Mouse (Mus musculus): ENCODE measurements around the gene Trim25. TPM values are rescaled to one million over a fixed set of nuclear protein-coding genes. Genes with fewer than 3 reads are reported as not detected.

The Trim25 gene
- total and polyA plus RNA-seq, 3 experiments, result 6.1 to 41.2 (median 19.5) TPM

GRCm38 (mm10) chr11:88989530-88989929, 9.6 kb upstream of the Trim25 start:
- DNase-seq (ENCODE audit: extremely low read depth), result peak; percentile 57
- Histone ChIP-seq H3K9me3 (replicated peaks; ENCODE audit: low read length) (no peaks in the 10 kb centered on the region), H3K36me3 (replicated peaks in 1 of 2; ENCODE audit: control insufficient read depth in 1 of 2, insufficient read depth in 1 of 2, low read length in 1 of 2) (peaks cover 19 to 60% of the 10 kb centered on the region in 2 experiments), H3K27ac (ENCODE audit: insufficient read depth, low read depth) (no peak overlapping the region), H3K4me3 (replicated peaks in 1 of 3; ENCODE audit: low read depth in 2 of 3, low read length in 2 of 3, poor library complexity in 1 of 3) (no peak overlapping the region), H3K9ac (ENCODE audit: insufficient read depth, low read depth) (no peak overlapping the region), H3K27me3 (replicated peaks) (no peaks in the 10 kb centered on the region), H3K4me1 (ENCODE audit: control insufficient read depth in 1 of 2, insufficient read depth in 2 of 2) (peaks cover 5 to 33% of the 10 kb centered on the region in 2 experiments; a peak in 2 of 4 replicates), H3K79me2 (replicated peaks; ENCODE audit: control insufficient read depth, extremely low read depth, insufficient read depth, poor library complexity, severe bottlenecking) (no peaks in the 10 kb centered on the region), H3K4me2 (ENCODE audit: insufficient read depth, low read depth, poor library complexity, severe bottlenecking) (no peak overlapping the region)
- dilution Hi-C loops (cut with MboI; ENCODE audit: extremely low pct_ligation_motif_present, extremely low pct_unique_long_range_greater_than_20kb, low sequenced_read_pairs), result no loop called here
- TF ChIP-seq EP300 (IDR thresholded peaks at IDR 0.05; ENCODE audit: low read length) (no peak), CTCF (conservative IDR thresholded peaks at IDR 0.05 in 1 of 2, IDR thresholded peaks at IDR 0.05 in 1 of 2; ENCODE audit: low read depth in 2 of 2, low read length in 2 of 2) (peak; percentile 35 to 89; a peak in 3 of 4 replicates), IRF4 (IDR thresholded peaks at IDR 0.05; ENCODE audit: low read depth, low read length) (peak; percentile 32; the same call in 1 of the 2 replicates), HCFC1 (IDR thresholded peaks at IDR 0.05; ENCODE audit: low read depth, low read length) (no peak), SMC3 (IDR thresholded peaks at IDR 0.05; ENCODE audit: low read depth, low read length) (peak; percentile 63), RAD21 (IDR thresholded peaks at IDR 0.05; ENCODE audit: low read depth, low read length) (peak; percentile 82), JUND (conservative IDR thresholded peaks at IDR 0.05; ENCODE audit: low read depth, low read length) (0 out of 2 replicates have a peak, but pooled peaks have one; percentile 27)
- in situ Hi-C loops (cut with MboI; ENCODE audit: low pct_ligation_motif_present, low pct_unique_long_range_greater_than_20kb, low sequenced_read_pairs), result loop anchor here (10.0 kb wide), 1 partner anchor 45 kb away; no protein-coding TSS in a partner anchor

- Histone ChIP-seq H3K27ac (ENCODE audit: insufficient read depth, low read depth) (no peak overlapping the region), H3K27me3 (replicated peaks) (no peaks in the 10 kb centered on the region), H3K36me3 (replicated peaks in 1 of 2; ENCODE audit: control insufficient read depth in 1 of 2, insufficient read depth in 1 of 2, low read length in 1 of 2) (peaks cover 9 to 28% of the 10 kb centered on the region in 2 experiments), H3K79me2 (replicated peaks; ENCODE audit: control insufficient read depth, extremely low read depth, insufficient read depth, poor library complexity, severe bottlenecking) (no peaks in the 10 kb centered on the region), H3K9ac (ENCODE audit: insufficient read depth, low read depth) (no peak overlapping the region), H3K4me2 (ENCODE audit: insufficient read depth, low read depth, poor library complexity, severe bottlenecking) (no peak overlapping the region), H3K9me3 (replicated peaks; ENCODE audit: low read length) (no peaks in the 10 kb centered on the region), H3K4me3 (replicated peaks in 1 of 3; ENCODE audit: low read depth in 2 of 3, low read length in 2 of 3, poor library complexity in 1 of 3) (no peak overlapping the region), H3K4me1 (ENCODE audit: control insufficient read depth in 1 of 2, insufficient read depth in 2 of 2) (peaks cover 5 to 27% of the 10 kb centered on the region in 2 experiments; a peak in 2 of 4 replicates)
- no peak for DNase-seq (ENCODE audit: extremely low read depth)
- no peak for TF ChIP-seq POLR2AphosphoS2 (IDR thresholded peaks at IDR 0.05; ENCODE audit: low read depth, low read length)
- no peak for TF ChIP-seq ZC3H11A (IDR thresholded peaks at IDR 0.05; ENCODE audit: low read depth, low read length)
- no peak for TF ChIP-seq JUN (IDR thresholded peaks at IDR 0.05; ENCODE audit: insufficient read depth, low read depth, low read length)
- TF ChIP-seq MYC (IDR thresholded peaks at IDR 0.05; ENCODE audit: low read depth, low read length), result no peak
- no peak for TF ChIP-seq GABPA (IDR thresholded peaks at IDR 0.05; ENCODE audit: insufficient replicate concordance, low read depth, low read length)
- TF ChIP-seq CHD2 (IDR thresholded peaks at IDR 0.05; ENCODE audit: low read length), result no peak
- in situ Hi-C loops (cut with MboI; ENCODE audit: low pct_ligation_motif_present, low pct_unique_long_range_greater_than_20kb, low sequenced_read_pairs), result loop anchor here (10.0 kb wide), 1 partner anchor 312 kb away; the partner anchor contains the start of gene Nog
- dilution Hi-C loops (cut with MboI; ENCODE audit: extremely low pct_ligation_motif_present, extremely low pct_unique_long_range_greater_than_20kb, low sequenced_read_pairs), result no loop called here
Measured at GRCm38 (mm10) chr11:88993186-88993585, 6.0 kb upstream of the Trim25 start.

GRCm38 (mm10) chr11:88993625-88994024, 5.6 kb upstream of the Trim25 start:
- in situ Hi-C loops (cut with MboI; ENCODE audit: low pct_ligation_motif_present, low pct_unique_long_range_greater_than_20kb, low sequenced_read_pairs), result loop anchor here (10.0 kb wide), 1 partner anchor 311 kb away; the partner anchor contains the start of gene Nog
- H3K4me3 ChIP-seq (replicated peaks in 1 of 3; ENCODE audit: low read depth in 2 of 3, low read length in 2 of 3, poor library complexity in 1 of 3), result no peak overlapping the region
- H3K9ac ChIP-seq (ENCODE audit: insufficient read depth, low read depth), result no peak overlapping the region
- peak; percentile 94 for TF ChIP-seq MYC (IDR thresholded peaks at IDR 0.05; ENCODE audit: low read depth, low read length)
- TF ChIP-seq ELF1 (IDR thresholded peaks at IDR 0.05; ENCODE audit: low read depth, low read length), result no peak
- TF ChIP-seq HCFC1 (IDR thresholded peaks at IDR 0.05; ENCODE audit: low read depth, low read length), result peak; percentile 21; the same call in 1 of the 2 replicates
- peak; percentile 90 for TF ChIP-seq RAD21 (IDR thresholded peaks at IDR 0.05; ENCODE audit: low read depth, low read length)
- TF ChIP-seq SMC3 (IDR thresholded peaks at IDR 0.05; ENCODE audit: low read depth, low read length), result peak; percentile 96
- peak; percentile 91 for TF ChIP-seq MAX (IDR thresholded peaks at IDR 0.05; ENCODE audit: low read length)
- TF ChIP-seq NELFE (IDR thresholded peaks at IDR 0.05; ENCODE audit: low read depth, low read length), result no peak
- TF ChIP-seq BHLHE40 (IDR thresholded peaks at IDR 0.05; ENCODE audit: low read depth, low read length), result peak; percentile 80
- TF ChIP-seq SIN3A (IDR thresholded peaks at IDR 0.05; ENCODE audit: low read length), result 0 out of 2 replicates have a peak, but pooled peaks have one; percentile 50
- no peak for TF ChIP-seq ETS1 (conservative IDR thresholded peaks at IDR 0.05; ENCODE audit: low read depth, low read length)
- TF ChIP-seq IRF4 (IDR thresholded peaks at IDR 0.05; ENCODE audit: low read depth, low read length), result peak; percentile 43; the same call in 1 of the 2 replicates
- no peak for TF ChIP-seq JUN (IDR thresholded peaks at IDR 0.05; ENCODE audit: insufficient read depth, low read depth, low read length)
- TF ChIP-seq CTCF (conservative IDR thresholded peaks at IDR 0.05 in 1 of 2, IDR thresholded peaks at IDR 0.05 in 1 of 2; ENCODE audit: low read depth in 2 of 2, low read length in 2 of 2), result peak; percentile 51 to 98
- TF ChIP-seq ZC3H11A (IDR thresholded peaks at IDR 0.05; ENCODE audit: low read depth, low read length), result peak; percentile 60; the same call in 1 of the 2 replicates
- 0 out of 2 replicates have a peak, but pooled peaks have one; percentile 55 for TF ChIP-seq MEF2A (IDR thresholded peaks at IDR 0.05; ENCODE audit: borderline replicate concordance, low read depth, low read length)
- no peaks in the 10 kb centered on the region for H3K27me3 ChIP-seq (replicated peaks)
- H3K27ac ChIP-seq (ENCODE audit: insufficient read depth, low read depth), result no peak overlapping the region
- dilution Hi-C loops (cut with MboI; ENCODE audit: extremely low pct_ligation_motif_present, extremely low pct_unique_long_range_greater_than_20kb, low sequenced_read_pairs), result no loop called here
- DNase-seq (ENCODE audit: extremely low read depth), result peak; percentile 90
- H3K4me2 ChIP-seq (ENCODE audit: insufficient read depth, low read depth, poor library complexity, severe bottlenecking), result no peak overlapping the region
- H3K36me3 ChIP-seq (replicated peaks in 1 of 2; ENCODE audit: control insufficient read depth in 1 of 2, insufficient read depth in 1 of 2, low read length in 1 of 2), result peaks cover 6 to 25% of the 10 kb centered on the region in 2 experiments
- H3K4me1 ChIP-seq (ENCODE audit: control insufficient read depth in 1 of 2, insufficient read depth in 2 of 2), result peaks cover 5 to 32% of the 10 kb centered on the region in 2 experiments; a peak in 2 of 4 replicates
- no peaks in the 10 kb centered on the region for H3K9me3 ChIP-seq (replicated peaks; ENCODE audit: low read length)
- no peaks in the 10 kb centered on the region for H3K79me2 ChIP-seq (replicated peaks; ENCODE audit: control insufficient read depth, extremely low read depth, insufficient read depth, poor library complexity, severe bottlenecking)
